Mouse (Mus musculus) hindbrain, embryonic 15.5 days (tissue): ENCODE results near the gene Kazn. TPM values are rescaled to one million over a fixed set of nuclear protein-coding genes. Genes with fewer than 3 reads are reported as not detected.

ENCODE experiments used
- ATAC-seq: fragments of 200-750 bp; cut with Nextera tagmentation; 2 replicates; pipeline ENCODE4 v1.8.0; 2017; ENCODE audit warnings: low read depth, moderate number of reproducible peaks, moderate TSS enrichment; ENCODE audit not compliant: low FRiP score
- H3K27ac ChIP-seq: fragments of 300-500 bp; sonication (generic); replicated peaks from 2 replicates; pipeline ENCODE4 v1.5.1; 2015; ENCODE audit warnings: mild to moderate bottlenecking, inconsistent platforms
- H3K27me3 ChIP-seq: fragments of 300-500 bp; sonication (generic); 2 replicates; pipeline ENCODE4 v1.6.1; 2015; ENCODE audit warnings: control low read depth, inconsistent platforms
- H3K36me3 ChIP-seq: fragments of 300-500 bp; sonication (generic); 2 replicates; pipeline ENCODE4 v1.6.1; 2015; ENCODE audit warnings: control low read depth, inconsistent platforms
- H3K4me1 ChIP-seq: fragments of 300-500 bp; sonication (generic); replicated peaks from 2 replicates; pipeline ENCODE4 v1.6.1; 2015; ENCODE audit warnings: control low read depth, inconsistent platforms
- H3K4me2 ChIP-seq: fragments of 300-500 bp; sonication (generic); 2 replicates; pipeline ENCODE4 v1.6.1; 2015; ENCODE audit warnings: moderate library complexity, mild to moderate bottlenecking, inconsistent platforms
- H3K4me3 ChIP-seq: fragments of 300-500 bp; sonication (generic); 2 replicates; pipeline ENCODE4 v1.5.1; 2015; ENCODE audit warnings: mild to moderate bottlenecking, inconsistent platforms
- H3K9ac ChIP-seq: fragments of 300-500 bp; sonication (generic); 2 replicates; pipeline ENCODE4 v1.6.1; 2015; ENCODE audit warnings: inconsistent platforms
- H3K9me3 ChIP-seq: fragments of 300-500 bp; sonication (generic); 2 replicates; pipeline ENCODE4 v1.6.1; 2016; ENCODE audit warnings: control low read depth, inconsistent platforms
- WGBS: fragments of 180-500 bp; shearing (Covaris S2); methylation state at CpG from one replicate; pipeline ENCODE4 v1.1.7; 2015; 5-methylcytosine and 5-hydroxymethylcytosine counted together
- polyA plus RNA-seq: library from polyadenylated mRNA; unstranded; fragments of >200 nt; fragmentation: Nextera tagmentation; extraction: Ambion mirVana; gene quantifications from 2 replicates; pipeline ENCODE4 v1.2.1, GENCODE M21; 2015

The Kazn gene
- polyA plus RNA-seq, 1 experiment from 2014 or later = 29.7 TPM

DNA sequence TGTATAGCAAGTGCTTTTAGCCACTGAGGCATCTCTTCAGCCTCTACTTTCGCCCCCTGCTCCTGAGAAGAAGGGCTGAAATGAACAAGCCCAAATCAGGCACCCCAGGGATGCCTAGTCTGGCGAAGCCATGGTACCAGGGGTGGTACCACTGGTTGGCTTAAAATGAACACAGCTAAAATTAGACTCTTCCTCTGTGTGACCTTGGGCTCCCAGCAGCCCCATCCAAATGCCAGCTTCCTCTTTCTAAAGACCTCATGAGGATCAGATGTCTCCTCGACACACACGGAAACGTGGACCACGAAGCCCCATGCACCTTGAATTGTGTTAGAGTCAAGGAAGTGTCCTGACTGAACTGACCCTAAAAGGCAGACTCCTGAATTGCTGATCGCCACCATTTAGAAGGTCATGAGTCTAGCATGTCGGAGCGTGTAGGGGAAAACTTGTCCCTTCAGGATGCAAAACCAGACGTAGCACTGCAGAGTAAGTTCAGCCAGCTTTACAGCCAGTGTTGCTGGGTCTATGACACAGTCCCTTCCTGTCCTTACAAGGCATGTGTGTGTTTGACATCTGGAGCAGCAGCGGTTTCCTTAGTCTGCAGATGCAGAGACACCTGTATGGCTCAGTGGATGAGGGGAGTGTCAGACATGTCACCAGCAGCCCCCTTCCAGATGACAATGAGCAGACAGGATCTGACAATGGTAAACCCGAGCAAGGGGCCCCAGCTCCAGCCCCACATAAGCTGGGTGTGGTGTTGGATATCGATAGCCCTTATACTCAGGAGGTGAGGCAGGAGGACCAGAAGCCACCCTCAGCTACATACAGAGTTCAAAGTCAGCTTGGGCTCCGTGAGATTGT, 159.3 kb downstream of the Kazn start:
- Histone ChIP-seq H3K9ac (no peak overlapping the region), H3K4me2 (no peak overlapping the region), H3K27me3 (peaks cover 11% of the 10 kb centered on the region), H3K27ac (no peak overlapping the region), H3K4me1 (peaks cover 37% of the 10 kb centered on the region), H3K36me3 (no peaks in the 10 kb centered on the region), H3K9me3 (no peaks in the 10 kb centered on the region), H3K4me3 (no peak overlapping the region)
- WGBS = 84% methylated on average over 14 of the region's 14 CpGs
- no peak for ATAC-seq

DNA sequence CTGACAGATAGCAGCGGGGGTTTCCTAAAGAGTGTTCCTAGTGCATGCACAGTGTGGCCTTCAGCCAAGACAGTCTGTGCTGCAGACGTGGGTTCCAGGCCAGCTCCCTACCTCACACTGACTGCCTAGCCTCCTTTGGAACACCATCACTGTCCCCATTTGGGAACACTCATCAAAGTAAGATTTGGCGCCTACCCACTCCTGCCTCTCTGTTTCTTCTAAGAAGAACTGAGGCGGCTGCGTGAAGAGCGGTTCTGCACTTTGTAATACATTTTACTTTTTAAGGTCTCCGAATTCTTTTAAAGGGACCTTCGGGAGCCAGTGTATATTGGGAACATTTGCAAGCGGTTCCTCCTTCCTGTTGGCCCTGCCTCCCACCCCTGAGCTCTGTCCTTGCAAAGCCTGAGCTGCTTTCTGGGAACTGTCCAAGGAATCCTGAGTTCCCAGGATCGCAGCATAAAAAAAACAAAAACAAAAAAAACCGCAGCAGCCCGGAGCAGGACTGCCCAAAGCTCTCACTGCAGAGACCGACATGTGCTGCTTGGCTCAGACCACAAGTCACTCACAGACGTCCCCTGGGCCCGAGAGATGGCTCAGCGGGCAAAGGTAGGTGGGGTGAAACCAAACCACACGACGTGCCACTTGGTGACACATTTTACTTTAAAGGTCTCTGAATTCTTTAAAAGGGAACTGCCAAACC, 161.5 kb downstream of the Kazn start:
- WGBS = 46% methylated on average over 18 of the region's 18 CpGs
- 0 out of 2 replicates have a peak, but pooled peaks cover 2% of the 10 kb centered on the region for H3K27me3 ChIP-seq
- H3K27ac ChIP-seq = peak overlapping the region; percentile 3
- no peak overlapping the region for H3K4me3 ChIP-seq
- no peaks in the 10 kb centered on the region for H3K36me3 ChIP-seq
- H3K4me1 ChIP-seq = peaks cover 23% of the 10 kb centered on the region
- 0 out of 2 replicates have a peak, but pooled peaks have one; percentile 19 for ATAC-seq
- no peak overlapping the region for H3K9ac ChIP-seq
- peak overlapping the region; percentile 3; the same call in 1 of the 2 replicates for H3K4me2 ChIP-seq
- no peaks in the 10 kb centered on the region for H3K9me3 ChIP-seq

DNA sequence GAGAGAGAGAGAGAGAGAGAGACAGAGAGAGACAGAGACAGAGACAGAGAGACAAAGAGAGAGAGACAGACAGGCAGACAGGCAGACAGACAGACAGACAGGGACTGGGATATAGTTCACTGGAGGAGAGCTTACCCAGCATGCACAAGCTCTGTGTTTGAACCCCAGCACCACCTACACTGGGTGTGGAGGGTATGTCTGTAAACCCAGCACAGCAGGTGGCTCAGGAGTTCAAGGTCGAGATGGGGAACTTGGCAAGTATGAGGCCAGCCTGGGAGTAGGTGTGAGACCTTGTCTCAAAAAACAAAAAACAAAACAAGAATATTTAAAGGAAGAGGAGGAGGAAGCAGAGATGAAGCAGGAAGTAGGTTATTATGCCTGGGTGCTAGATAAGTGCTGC, 162.3 kb downstream of the Kazn start:
- H3K4me2 ChIP-seq = no peak overlapping the region
- no peaks in the 10 kb centered on the region for H3K36me3 ChIP-seq
- WGBS = 63% methylated on average over 1 of the region's 1 CpGs
- no peak overlapping the region for H3K9ac ChIP-seq
- ATAC-seq = no peak
- H3K4me3 ChIP-seq = no peak overlapping the region
- H3K27me3 ChIP-seq = no peaks in the 10 kb centered on the region
- no peak overlapping the region for H3K27ac ChIP-seq
- H3K9me3 ChIP-seq = no peaks in the 10 kb centered on the region
- H3K4me1 ChIP-seq = peaks cover 24% of the 10 kb centered on the region

DNA sequence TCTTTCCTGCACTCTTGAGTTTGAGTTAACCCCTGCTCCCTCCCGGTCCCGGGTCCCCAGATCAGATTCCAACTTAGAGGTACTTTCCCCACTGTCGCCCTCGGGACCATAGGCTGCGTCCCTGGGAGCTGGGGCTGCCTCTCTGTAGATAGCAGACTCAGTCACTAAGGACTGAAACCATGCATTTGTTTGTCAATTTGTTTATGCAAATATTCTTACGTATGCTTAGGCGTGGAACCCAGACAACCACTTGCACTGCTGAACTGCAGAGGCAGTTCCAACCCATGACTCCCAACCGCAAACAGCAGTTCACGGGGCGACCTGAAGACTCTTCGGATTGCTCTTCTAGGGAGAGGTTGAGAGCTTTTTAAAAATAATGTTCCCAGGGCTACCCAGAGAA, 163.3 kb downstream of the Kazn start:
- Histone ChIP-seq H3K27me3 (no peaks in the 10 kb centered on the region), H3K4me1 (peaks cover 23% of the 10 kb centered on the region), H3K9me3 (no peaks in the 10 kb centered on the region), H3K4me2 (no peak overlapping the region), H3K27ac (no peak overlapping the region), H3K9ac (no peak overlapping the region), H3K4me3 (no peak overlapping the region), H3K36me3 (no peaks in the 10 kb centered on the region)
- WGBS = 84% methylated on average over 11 of the region's 11 CpGs
- no peak for ATAC-seq

DNA sequence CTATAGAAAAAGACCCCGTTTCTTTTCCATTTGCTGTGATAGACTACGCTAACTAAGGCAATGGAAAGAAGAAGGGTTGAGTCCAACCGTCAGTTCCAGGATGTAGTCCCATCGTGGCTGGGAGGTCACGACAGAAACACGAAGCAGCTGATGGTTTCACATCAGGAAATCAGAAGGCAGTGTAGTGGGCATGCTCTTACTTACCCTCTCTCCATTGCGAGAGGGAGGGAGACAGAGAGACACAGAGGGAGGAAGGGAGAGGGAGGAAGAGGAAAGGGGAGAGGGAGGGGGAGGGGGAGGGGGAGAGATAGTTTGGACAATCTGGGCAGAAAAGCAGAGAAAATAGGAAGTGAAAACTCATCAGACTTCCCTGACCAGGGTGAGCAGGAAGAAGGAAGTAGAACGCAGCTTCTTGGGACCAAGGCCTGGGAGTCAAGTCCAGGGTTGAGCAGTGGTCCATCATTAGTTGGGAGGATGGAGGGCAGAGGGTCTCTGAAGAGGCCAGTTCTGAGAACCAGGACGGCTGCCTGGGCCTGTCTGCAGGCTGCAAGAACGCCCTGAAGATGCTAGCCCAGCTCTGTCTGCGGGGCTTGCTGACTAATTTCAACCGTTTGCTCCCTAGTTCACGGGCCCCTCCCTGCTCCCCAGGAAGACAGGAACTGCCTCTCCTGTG, 165.0 kb downstream of the Kazn start:
- H3K4me2 ChIP-seq = no peak overlapping the region
- no peak overlapping the region for H3K4me3 ChIP-seq
- peaks cover 2% of the 10 kb centered on the region; the same call in 1 of the 2 replicates for H3K27me3 ChIP-seq
- no peak overlapping the region for H3K9ac ChIP-seq
- no peak overlapping the region for H3K27ac ChIP-seq
- ATAC-seq = no peak
- whole genome bisulfite sequencing = 64% methylated on average over 13 of the region's 13 CpGs
- no peaks in the 10 kb centered on the region for H3K36me3 ChIP-seq
- H3K4me1 ChIP-seq = peaks cover 25% of the 10 kb centered on the region
- no peaks in the 10 kb centered on the region for H3K9me3 ChIP-seq

DNA sequence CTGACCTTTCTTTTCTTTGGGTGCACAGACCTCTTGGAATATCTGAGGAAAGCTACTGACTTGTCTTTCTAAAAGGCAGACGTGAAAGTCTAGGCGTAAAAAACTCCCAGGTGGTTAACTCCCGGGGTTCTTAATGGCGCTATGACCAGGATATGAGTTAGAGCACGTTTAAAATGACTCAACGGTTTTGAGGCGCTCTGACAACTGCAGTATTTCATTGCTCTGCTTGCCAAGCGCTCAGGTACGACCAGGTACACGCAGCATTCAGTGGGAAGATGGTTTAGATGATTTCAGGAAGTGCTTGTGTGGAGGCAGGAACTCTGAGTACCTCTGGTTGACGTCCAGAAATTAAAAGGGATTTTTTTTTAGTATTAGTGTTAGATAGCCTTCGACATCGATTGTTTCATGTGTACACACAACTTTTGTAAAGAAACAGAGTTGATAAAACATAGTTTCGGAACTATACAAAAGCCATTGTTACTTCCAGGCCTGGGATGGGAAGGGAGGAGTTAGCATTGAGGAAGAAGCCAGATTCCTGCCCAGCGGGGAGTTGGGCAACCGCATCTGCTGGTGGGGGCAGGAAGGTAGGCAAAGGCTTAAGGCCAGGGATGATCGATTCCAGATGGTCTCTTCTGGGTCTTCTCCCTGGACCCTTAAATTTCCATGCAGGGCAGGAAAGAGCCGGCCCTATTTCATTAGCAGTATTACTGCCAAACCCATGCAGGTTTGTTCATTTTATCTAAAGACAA, 167.8 kb downstream of the Kazn start:
- Histone ChIP-seq H3K27ac (peak overlapping the region; percentile 38; the same call in 1 of the 2 replicates), H3K9ac (no peak overlapping the region), H3K9me3 (no peaks in the 10 kb centered on the region), H3K4me1 (peaks cover 28% of the 10 kb centered on the region), H3K36me3 (no peaks in the 10 kb centered on the region), H3K27me3 (peaks cover 2% of the 10 kb centered on the region; the same call in 1 of the 2 replicates), H3K4me2 (no peak overlapping the region), H3K4me3 (no peak overlapping the region)
- ATAC-seq = no peak
- WGBS = 13% methylated on average over 18 of the region's 18 CpGs

DNA sequence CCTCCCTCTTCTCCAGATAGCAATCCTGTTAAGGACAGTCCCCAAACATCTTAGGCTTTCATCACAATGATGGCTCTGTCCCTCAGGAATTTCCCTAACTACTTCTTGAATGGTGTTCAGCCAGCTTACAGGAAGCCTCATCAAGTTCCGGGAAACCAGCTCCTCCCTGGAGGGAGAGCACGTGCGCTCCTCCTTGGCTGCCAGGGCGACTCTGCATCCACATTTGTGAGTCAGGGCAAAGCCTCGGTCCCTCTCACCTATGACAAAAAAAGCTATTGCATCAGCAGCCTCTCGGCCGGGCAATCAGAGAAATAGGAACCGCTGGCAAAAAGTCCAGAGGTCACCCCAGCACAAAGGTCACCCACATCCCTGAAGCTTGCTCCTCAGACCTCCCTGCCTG, 168.4 kb downstream of the Kazn start:
- 5% methylated on average over 8 of the region's 8 CpGs for WGBS

DNA sequence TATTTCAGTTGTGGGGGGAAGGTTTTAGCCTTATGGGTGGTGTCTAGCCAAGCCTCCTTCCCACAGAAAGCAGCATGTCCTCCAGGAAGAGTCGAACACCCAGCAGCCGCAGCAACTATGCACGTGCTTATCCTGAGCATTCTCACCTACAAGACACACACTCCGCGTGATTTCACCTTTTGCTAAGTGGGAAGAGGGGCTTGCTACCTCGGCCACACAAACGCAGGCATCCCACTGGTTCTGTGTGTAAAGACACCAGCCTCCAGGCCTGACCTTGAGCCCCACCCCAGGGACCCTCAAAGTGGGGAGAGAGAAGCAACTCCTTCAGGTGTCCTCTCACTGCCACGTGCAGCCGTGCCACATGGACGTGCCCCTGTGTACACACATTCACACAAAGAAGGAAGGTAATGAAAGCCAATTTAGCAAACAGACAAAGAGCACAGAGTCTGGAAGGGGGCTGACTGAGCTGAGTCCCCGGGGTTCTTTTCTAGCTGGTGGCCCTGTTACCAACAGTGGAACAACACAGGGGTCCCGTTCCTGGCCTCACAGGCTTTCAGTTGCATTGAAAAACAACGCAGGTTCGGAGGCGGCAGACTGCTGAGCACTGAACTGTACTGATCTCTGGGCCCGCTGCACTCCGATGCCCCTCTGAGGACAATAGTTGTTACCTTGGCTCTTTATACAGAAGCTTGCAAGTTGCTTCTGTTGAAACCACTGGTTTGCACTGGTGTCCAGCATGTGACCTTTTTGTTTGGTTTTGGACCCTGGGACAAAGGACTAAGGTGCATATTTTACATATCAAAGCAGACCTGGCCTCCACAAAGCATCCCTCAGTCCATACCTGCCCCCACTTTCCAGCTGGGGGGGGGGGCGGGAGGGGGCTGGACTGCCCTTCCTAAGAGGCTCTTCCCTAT, 170.0 kb downstream of the Kazn start:
- no peak overlapping the region for H3K9ac ChIP-seq
- no peaks in the 10 kb centered on the region for H3K9me3 ChIP-seq
- peaks cover 2% of the 10 kb centered on the region; the same call in 1 of the 2 replicates for H3K27me3 ChIP-seq
- ATAC-seq = no peak
- H3K4me2 ChIP-seq = no peak overlapping the region
- peaks cover 33% of the 10 kb centered on the region for H3K4me1 ChIP-seq
- no peaks in the 10 kb centered on the region for H3K36me3 ChIP-seq
- 25% methylated on average over 18 of the region's 18 CpGs for WGBS
- no peak overlapping the region for H3K27ac ChIP-seq
- no peak overlapping the region for H3K4me3 ChIP-seq

More for the DNA sequence above, 168.4 kb downstream of the Kazn start:
- no peaks in the 10 kb centered on the region for H3K9me3 ChIP-seq
- H3K27me3 ChIP-seq = peaks cover 2% of the 10 kb centered on the region; the same call in 1 of the 2 replicates
- H3K9ac ChIP-seq = no peak overlapping the region
- H3K27ac ChIP-seq = no peak overlapping the region
- no peak overlapping the region for H3K4me2 ChIP-seq
- no peak overlapping the region for H3K4me3 ChIP-seq
- H3K4me1 ChIP-seq = peaks cover 33% of the 10 kb centered on the region
- ATAC-seq = no peak
- H3K36me3 ChIP-seq = no peaks in the 10 kb centered on the region

DNA sequence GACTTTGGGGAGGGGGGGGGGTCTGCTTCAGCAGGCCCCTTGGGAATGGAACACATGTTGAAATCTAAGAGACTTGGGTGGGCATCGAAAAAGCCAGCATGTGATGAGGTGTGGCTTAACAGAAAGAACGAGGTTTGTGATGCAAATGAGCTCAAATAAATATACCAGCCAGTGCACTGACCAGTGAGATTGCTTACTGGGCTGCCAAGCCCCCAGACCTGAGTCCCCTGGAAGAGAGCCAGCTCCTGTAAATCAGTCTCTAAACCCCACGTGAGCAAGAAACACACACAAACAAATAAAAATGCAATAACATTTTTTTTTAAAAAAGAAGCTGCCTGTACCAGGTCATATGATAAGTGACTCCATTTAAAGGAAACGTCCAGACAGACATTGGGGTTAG, 172.6 kb downstream of the Kazn start:
- peaks cover 29% of the 10 kb centered on the region for H3K4me1 ChIP-seq
- peaks cover 2% of the 10 kb centered on the region; the same call in 1 of the 2 replicates for H3K27me3 ChIP-seq
- H3K36me3 ChIP-seq = no peaks in the 10 kb centered on the region
- no peak for ATAC-seq
- no peak overlapping the region for H3K9ac ChIP-seq
- no peak overlapping the region for H3K4me3 ChIP-seq
- H3K9me3 ChIP-seq = no peaks in the 10 kb centered on the region
- no peak overlapping the region for H3K27ac ChIP-seq
- H3K4me2 ChIP-seq = no peak overlapping the region
- WGBS = 31% methylated on average over 4 of the region's 4 CpGs

DNA sequence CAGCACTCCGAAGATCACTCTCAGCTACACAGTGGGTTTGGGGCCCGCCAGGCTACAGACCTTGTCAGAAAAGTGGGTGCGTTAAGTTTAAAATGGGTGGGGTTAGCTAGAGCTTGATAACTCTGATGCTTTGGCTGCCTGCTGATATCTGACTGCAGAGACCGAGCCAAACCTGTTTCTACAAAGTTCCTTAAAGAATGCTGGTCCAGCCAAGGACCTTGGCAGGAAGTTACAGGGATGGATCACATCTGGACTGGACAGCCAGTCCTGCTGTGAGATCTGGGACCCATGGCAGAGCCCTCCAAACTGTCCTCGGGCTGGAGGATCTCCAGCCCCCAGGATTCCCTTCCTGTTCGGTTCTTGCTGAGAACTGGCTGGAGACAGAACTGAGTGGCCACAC, 173.4 kb downstream of the Kazn start:
- Histone ChIP-seq H3K4me3 (no peak overlapping the region), H3K36me3 (no peaks in the 10 kb centered on the region), H3K4me1 (peaks cover 26% of the 10 kb centered on the region), H3K9ac (no peak overlapping the region), H3K27ac (no peak overlapping the region; the same call in 1 of the 2 replicates), H3K9me3 (no peaks in the 10 kb centered on the region), H3K4me2 (no peak overlapping the region), H3K27me3 (peaks cover 2% of the 10 kb centered on the region; the same call in 1 of the 2 replicates)
- 74% methylated on average over 6 of the region's 6 CpGs for WGBS
- no peak for ATAC-seq
